Mouse (Mus musculus) lung, postnatal 4 days (tissue): ENCODE results near the gene Sdsl.
A peak's percentile ranks its signal among the peaks of the same experiment; 100 is the strongest.

Experiments
- DNase-seq, 2 experiments: peaks; one replicate each; pipeline ENCODE4 v3.0.0; 2021

Gene Sdsl

GRCm38 (mm10) chr5:120447305-120447704 lies 25.3 kb downstream of the Sdsl start:
- DNase-seq: no peak

- peak; percentile 72 to 82 for DNase-seq
Observed at GRCm38 (mm10) chr5:120440733-120441132, 31.9 kb downstream of the Sdsl start.

DNA sequence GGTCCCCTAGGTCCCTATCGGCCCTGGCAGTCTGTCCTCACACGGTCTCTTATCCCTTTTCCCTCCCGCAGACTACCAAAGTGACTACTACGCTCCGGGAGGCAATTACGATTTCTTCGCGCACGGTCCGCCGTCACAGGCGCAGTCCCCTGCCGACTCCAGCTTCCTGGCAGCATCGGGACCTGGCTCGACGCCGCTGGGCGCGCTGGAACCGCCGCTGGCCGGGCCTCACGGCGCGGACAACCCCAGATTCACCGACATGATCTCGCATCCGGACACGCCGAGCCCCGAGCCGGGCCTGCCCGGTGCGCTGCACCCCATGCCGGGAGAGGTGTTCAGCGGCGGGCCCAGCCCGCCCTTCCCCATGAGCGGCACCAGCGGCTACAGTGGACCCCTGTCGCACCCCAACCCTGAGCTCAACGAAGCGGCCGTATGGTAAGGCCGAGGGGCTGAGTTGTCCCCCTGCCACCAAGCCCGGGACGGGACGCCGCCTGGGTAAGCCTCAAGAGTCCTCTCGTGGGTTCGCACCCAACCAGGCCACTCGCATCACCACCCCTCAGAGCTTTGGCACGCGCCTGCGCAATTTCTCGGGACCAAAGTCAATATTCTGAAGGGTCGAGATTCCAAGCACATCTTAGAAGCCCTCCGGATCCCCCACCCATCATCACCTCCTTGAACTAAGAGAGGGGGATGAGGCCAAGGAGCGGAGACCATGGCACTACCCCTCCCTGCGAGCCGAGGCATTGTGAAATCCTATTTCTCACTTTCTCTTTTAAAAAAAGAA lies 32.5 kb downstream of the Sdsl start:
- DNase-seq: no peak

- DNase-seq: no peak
Observed at GRCm38 (mm10) chr5:120438991-120439710, 33.5 kb downstream of the Sdsl start.

DNA sequence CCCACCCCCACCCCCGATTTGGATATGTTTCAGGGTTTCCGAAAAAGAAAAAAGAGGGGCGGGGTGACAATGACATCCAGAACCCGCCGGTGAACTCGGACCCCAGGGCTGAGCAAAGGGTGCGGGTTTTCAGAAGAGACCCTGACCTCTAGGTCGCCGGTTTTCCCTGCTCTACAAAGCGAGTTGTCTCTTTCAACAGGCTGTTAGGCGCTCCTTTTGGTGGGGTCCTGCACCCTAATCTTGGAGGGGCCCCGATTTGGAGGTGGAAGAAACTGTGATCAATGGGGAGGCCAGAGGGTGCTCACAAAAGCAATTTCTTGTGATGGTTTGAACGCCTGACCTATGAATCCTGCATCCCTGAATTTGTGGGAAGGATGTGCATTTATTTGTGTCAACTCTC lies 34.1 kb downstream of the Sdsl start:
- DNase-seq: no peak

DNA sequence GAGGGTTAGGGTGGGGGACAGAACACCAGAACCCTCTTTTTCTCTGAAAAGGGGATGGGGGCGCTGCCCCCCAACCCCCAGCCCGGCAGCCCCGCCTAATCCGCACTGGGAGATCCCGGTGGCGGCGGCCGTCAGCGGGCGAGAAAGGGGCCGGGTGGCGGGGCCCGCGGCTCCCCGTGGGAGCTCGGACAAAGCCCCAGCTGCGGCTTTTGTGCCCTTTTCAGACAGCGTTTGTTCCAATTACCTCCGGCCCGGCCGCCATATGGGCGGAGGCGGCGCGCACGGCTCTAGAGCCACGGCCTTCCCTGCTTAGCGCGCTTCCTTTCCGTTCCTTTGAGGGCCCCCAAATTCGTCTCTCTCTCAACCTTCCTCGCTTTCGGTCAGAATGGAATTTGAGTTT lies 34.6 kb downstream of the Sdsl start:
- DNase-seq: no peak

- no peak for DNase-seq
Observed at GRCm38 (mm10) chr5:120437539-120437938, 35.1 kb downstream of the Sdsl start.

GRCm38 (mm10) chr5:120436885-120437495 lies 35.6 kb downstream of the Sdsl start:
- DNase-seq: no peak

DNA sequence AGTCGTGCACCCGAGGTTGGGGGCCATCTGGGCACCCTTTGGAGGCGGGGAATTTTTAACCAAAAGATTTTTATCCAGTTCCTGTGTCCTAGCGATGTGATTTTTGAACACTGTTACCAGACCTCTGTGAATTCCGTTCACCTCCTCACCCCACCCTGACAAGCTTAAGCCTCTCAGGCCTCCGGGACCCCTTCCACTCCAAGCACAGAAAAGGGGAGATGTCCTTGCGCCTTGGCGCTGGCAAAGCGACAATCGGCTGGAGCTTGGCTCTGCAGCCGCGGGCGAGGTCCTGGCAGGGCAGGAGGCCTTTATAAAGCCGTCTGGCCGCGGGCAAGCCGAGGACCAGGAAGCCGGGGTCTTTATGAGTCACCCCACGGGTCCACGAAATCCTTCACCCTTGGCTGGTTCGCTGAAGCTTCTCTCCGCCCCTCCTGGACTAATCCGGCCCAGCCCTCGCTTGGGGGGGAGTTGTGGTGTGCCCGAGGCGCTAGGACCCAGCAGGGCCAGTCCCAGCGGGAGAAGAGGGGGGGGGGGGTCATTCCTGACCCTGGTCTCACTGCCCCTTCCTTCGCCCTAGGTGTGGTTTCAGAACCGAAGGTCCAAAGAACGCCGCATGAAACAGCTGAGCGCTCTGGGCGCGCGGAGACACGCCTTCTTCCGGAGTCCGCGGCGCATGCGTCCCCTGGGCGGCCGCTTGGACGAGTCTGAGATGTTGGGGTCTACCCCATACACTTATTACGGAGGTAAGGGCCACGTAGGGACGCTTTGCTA lies 36.7 kb downstream of the Sdsl start:
- DNase-seq: no peak

DNA sequence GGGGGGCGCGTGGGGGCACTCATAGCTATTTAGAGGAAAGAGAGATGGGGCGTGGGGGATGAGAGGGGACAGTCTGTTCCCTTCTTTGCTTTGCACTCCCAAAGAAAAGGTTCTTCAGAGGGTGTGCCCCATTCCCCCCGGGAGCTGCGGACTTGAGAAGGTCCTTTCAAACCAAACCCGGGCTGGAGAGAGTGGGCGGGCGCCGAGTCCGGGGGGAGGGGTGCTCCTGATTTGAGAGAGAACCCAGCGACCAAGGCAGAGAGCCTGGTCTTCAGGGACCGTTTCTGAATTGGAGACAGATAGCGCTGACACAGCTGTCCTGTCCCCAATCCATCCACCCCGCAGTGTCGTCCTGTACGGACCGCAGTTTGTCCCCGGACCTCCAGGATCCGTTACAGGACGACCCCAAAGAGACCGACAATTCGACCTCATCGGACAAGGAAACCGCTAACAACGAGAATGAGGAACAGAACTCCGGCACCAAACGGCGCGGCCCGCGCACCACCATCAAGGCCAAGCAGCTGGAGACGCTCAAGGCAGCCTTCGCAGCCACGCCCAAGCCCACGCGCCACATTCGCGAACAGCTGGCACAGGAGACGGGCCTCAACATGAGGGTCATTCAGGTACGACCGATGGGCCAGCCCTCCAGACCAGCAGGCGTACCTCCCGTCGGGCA lies 37.5 kb downstream of the Sdsl start:
- DNase-seq: no peak

DNA sequence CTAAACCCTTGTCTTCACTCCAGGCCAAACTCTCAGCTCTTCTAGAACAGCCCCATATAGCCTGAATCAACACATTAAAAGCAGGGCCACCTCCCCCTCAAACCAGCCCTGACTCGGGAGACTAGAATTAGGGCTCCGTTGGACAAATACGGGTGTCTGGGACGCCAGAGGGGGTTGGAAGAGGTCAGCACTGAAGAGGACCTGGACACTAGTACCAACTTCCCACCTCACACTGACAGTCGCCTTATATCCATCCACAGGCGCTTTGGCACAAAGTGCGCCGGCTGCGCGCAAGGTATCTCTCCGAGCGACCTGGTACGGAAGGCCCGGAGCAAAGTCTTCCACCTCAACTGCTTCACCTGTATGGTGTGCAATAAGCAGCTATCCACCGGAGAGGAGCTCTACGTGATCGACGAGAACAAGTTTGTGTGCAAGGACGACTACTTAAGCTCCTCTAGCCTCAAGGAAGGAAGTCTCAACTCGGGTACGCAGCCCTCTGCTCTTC lies 38.3 kb downstream of the Sdsl start:
- DNase-seq: no peak

GRCm38 (mm10) chr5:120433135-120433760 lies 39.4 kb downstream of the Sdsl start:
- no peak for DNase-seq

- DNase-seq: no peak
Observed at GRCm38 (mm10) chr5:120432486-120433015, 40.1 kb downstream of the Sdsl start.

- no peak for DNase-seq
Observed at GRCm38 (mm10) chr5:120431649-120432485, 40.7 kb downstream of the Sdsl start, which contains the start of gene Lhx5. Gene Lhx5, plus strand, starts transcription at chr5:120431699.

GRCm38 (mm10) chr5:120431001-120431583 lies 41.5 kb downstream of the Sdsl start:
- no peak for DNase-seq

DNA sequence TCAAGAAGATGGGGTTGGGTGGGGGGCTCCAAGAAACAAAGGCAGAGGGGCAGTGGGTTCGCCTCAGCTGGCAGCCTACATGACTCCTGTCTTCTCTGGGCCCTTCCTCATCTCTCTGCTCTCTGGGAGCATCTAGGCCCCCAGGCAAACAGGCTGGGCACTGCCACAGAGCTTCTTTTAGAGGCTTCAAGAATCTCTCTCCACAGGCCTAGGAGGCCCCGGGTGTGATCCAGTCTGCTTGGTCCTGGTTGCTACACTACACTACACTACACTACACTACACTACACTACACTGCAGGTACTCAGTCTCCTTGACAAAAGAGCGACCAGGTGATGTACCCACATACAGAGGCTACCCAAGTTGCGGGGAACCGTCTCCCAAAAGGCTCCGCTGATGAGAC lies 42.9 kb downstream of the Sdsl start:
- no peak for DNase-seq

GRCm38 (mm10) chr5:120428990-120429389 lies 43.6 kb downstream of the Sdsl start:
- DNase-seq: no peak

- no peak for DNase-seq
Observed at GRCm38 (mm10) chr5:120428189-120428838, 44.3 kb downstream of the Sdsl start.

GRCm38 (mm10) chr5:120427451-120427938 lies 45.1 kb downstream of the Sdsl start:
- DNase-seq: no peak
